Mouse (Mus musculus): ENCODE results near the gene Zfp689.
"Not testable (repeated sequence)": the region's sequence is repeated elsewhere in the genome, so short reads cannot be mapped to it uniquely, and the experiment has no call there.

Gene Zfp689

GRCm38 (mm10) chr7:127470011-127470715 is 21.2 kb upstream of the Zfp689 start:
- DNase-seq, result peak in 1 of 2 experiments; percentile 45

GRCm38 (mm10) chr7:127466606-127467005 is 17.6 kb upstream of the Zfp689 start:
- DNase-seq, result no peak

DNA sequence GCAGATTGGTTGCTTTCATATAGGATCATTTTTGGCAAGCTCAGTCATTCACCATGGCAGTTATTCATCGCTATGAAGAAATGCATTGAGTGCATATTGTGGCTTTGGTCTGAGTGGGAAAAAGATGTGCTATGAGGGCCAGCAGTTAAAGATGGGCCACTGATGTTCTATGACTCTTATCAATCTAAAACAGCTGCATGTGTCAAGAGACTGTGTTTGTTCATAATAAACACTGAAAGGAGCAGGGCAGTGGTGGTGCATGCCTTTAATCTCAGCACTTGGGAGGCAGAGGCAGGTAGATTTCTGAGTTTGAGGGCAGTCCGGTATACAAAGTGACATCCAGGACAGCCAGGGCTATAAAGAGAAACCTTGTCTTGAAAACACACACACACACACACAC is 16.7 kb upstream of the Zfp689 start:
- not testable (repeated sequence) for DNase-seq

DNA sequence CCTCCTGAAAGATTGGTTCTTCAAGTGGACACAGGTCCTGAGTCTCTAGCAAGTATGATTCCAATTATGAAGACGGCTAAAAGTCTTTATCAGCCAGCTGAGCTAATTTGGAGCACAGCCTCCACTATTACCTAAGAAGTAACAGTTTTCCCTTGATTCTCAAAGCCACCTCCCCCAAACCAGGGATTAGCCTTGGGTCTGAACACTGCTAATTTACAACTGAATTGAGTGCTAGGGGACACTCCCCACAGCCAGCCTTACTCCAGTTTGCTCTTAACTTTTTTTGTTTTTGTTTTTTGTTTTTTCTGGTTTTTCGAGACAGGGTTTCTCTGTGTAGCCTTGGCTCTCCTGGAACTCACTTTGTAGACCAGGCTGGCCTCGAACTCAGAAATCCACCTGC is 16.2 kb upstream of the Zfp689 start:
- no peak for DNase-seq

DNA sequence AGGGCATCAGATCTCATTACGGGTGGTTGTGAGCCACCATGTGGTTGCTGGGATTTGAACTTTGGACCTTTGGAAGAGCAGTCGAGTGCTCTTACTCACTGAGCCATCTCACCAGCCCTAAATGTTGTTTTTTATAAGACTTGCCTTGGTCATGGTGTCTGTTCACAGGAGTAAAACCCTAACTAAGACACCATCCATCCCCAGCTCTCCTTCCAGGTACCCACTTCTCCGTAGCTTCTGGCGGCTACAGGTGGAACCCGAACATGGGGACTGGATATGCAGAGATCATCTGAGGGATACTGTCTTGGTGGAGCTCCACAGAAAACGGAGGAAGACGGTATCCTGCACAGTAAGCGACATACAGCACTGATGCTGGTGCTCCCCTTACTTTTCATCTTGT is 10.4 kb upstream of the Zfp689 start, which contains the start of gene Prr14:
TSS of gene Prr14 (plus strand) at position 301 of the 400 bp plus-strand sequence.
- not testable (repeated sequence) for DNase-seq

DNA sequence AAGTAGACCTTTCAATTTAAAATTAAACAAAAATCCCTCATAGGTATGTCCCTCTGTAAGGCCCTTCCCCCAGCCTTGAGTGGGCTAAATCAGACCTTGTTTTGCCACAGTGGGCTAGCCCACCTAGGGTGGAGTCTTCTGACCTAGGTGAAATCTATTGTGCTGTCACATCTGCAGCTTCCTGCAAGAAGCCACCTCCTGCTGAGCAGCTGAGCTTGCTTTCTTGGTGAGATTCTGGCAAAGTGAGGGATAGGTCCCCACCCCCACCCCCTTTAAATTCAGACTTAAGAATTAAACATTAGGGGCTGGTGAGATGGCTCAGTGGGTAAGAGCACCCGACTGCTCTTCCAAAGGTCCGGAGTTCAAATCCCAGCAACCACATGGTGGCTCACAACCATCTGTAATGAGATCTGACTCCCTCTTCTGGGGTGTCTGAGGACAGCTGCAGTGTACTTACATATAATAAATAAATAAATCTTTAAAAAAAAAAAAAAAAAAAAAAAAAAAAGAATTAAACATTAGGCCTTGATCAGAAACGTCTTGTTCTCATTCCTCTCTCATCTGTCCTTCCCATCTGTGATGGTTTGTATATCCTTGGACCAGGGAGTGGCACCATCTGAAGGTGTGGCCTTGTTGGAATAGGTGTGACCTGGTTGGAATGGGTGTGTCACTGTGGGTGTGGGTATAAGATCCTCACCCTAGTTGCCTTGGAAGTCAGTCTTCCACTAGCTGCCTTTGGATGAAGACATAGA is 9.6 kb upstream of the Zfp689 start:
- not testable (repeated sequence) for DNase-seq

DNA sequence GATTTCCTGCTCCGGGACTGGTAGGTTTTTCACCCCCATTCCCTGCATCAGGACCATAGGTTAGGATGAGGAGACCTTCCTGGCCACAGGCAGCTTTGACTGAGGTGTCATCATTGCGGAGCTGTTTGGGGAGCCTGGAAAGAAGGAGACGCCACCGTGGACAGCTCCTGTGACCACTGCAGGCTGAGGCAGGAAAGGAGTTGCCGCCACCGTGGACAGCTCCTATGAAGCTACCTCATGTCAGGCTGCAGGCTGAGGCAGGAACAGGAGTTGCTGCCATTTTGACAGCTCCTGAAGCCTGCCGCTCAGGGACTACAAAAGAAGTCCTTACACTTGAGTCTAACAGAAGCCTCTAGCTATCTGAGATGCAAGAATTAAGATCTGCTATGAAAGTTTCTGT is 5.9 kb upstream of the Zfp689 start:
- no peak for DNase-seq

GRCm38 (mm10) chr7:127453056-127453455 is 4.1 kb upstream of the Zfp689 start:
- no peak for DNase-seq

GRCm38 (mm10) chr7:127449966-127450365 is 1.0 kb upstream of the Zfp689 start:
- no peak for DNase-seq

- no peak for DNase-seq
Observed at GRCm38 (mm10) chr7:127443976-127444375, 5.0 kb downstream of the Zfp689 start.

DNA sequence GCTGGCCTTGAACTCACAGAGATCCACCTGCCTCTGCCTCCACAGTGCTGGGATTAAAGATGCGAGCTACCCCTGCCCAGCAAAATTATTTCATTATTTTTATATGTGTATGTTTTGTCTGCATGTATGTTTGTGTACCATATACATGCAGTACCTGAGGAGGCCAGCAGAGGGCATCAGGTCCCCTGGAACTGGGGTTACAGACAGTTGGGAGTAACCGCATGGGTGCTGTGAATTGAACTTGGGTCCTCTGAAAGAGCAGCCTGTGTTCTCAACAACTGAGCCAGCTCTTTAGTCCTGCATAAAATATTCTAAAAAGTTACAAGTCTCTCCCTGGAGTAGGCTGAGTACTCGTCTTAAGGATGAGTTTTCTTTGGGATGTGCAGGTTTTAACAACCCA is 11.2 kb downstream of the Zfp689 start:
- DNase-seq, result no peak

DNA sequence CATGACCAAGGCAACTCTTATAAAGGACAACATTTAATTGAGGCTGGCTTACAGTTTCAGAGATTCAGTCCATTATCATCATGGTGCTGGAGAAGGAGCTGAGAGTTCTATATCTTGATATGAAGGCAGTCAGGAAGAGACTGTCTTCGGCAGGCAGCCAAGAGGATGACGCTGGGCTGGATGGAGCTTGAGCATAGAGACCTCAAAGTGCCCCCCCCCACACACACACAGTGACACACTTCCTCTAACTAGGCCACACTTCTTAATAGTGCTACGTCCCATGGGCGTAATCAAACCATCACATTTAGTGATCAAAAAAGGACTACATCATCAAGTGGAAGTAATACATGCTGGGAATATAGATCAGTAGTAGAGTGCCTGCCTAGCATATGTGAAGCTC is 13.8 kb downstream of the Zfp689 start:
- DNase-seq, result no peak

DNA sequence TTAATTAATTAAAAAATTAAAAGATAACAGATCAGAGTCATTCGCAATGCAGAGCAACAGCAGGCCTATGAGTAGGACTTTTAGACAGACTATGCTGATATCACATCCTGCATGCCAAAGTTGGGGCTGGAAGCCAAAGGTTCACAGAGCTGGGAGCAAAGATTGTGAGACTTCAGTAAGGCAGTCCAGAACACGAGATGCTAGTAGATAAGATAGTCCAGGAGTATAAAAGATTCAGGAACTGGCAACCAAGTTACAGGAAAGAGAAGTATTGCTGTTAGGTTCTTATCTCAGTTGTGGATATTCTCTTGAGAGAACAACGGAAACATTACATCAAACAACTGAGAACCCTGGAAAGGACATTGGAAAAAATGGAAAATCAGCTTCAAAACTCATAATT is 22.6 kb downstream of the Zfp689 start:
- DNase-seq, result no peak

- DNase-seq, result no peak
Observed at GRCm38 (mm10) chr7:127425911-127426310, 23.0 kb downstream of the Zfp689 start.

- DNase-seq, result no peak
Observed at GRCm38 (mm10) chr7:127425291-127425690, 23.7 kb downstream of the Zfp689 start.

GRCm38 (mm10) chr7:127422247-127422646 is 26.7 kb downstream of the Zfp689 start:
- DNase-seq, result peak; percentile 46 to 56

DNA sequence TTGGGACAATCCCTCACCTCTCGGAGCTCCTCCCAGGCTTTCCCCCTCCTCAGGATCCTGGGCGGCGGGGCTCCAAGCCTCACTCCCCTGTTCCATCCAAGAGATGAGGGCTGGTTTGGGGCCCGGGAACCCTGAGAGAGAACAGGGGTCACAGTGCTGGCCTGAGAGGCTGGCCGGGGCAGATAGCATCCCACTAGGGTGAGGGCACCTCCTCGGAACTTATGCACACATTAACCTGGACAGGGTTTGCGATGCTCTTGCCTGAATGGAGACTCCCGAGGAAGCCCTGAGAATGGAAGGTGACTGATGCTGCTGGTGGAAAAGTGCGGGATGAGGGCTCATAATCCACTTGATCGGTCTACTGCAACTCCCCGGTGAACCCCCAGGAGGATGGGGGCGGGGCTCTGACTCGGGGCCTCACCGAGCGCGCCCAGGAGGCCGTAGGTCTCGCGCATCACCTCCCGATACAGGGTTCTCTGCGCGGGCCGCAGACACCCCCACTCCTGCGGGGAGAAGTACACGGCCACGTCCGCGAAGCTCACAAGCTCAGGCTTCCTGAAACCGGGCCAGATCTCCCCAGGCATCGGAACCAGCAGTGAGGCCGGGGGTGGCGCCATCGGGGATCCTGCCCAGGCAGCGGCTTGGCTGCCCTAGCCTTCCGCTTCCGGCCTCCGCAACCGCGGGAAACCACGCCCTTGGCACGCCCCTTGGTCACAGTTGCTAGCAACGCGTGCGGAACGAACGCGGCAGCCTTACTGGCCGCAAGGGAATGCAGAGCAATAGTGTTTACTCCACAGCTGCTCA is 27.4 kb downstream of the Zfp689 start, which contains the start of gene Zfp688:
TSS of gene Zfp688 (minus strand) at position 681 of the 804 bp plus-strand sequence.
- peak; percentile 89 to 92 for DNase-seq

DNA sequence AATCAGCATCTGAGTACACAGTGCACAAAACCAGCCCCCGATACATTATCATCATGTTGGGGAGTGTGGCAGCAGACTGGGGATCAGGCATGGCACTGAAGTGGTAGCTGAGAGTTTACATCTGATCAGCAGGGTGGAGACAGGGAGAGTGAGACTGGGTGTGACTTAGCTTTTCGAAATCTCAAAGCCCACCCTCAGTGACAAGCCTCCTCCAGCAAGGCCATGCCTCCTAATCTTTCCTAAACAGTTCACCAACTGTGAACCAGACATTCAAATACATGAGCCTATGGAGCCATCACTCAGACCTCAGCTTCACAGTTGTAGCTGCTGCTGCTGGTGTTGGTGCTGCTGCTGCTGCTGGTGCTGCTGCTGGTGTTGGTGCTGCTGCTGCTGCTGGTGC is 37.5 kb downstream of the Zfp689 start:
- no peak for DNase-seq

GRCm38 (mm10) chr7:127406002-127406987 is 42.7 kb downstream of the Zfp689 start, which contains the start of gene Zfp764:
Zfp764 (minus strand) TSS chr7:127406822.
- DNase-seq, result peak; percentile 89 to 97

- DNase-seq, result not testable (repeated sequence)
Observed at GRCm38 (mm10) chr7:127404101-127404500, 44.9 kb downstream of the Zfp689 start.

GRCm38 (mm10) chr7:127402980-127403379 is 46.0 kb downstream of the Zfp689 start:
- no peak for DNase-seq

DNA sequence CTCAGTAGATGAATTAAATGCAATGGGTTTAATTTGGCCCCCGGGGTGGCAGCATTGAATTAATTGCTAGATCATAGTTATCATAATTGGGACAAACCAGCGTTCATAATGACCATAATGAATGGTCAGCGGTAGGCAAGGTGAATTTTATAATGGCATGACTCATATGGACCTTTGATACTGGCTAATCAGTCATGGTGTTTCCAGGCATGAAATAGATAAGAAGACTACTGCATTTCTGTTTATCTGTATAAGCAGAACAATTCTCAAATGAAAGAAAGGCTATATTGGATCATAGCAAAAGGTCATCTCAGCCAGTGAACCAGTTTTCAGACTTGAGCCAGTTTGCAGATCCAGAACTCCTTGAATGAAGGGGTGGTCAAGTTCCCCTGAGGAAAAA is 48.6 kb downstream of the Zfp689 start:
- no peak for DNase-seq

Measured in cerebellum, postnatal 36 days (tissue).